Mouse (Mus musculus) hematopoietic stem cell, adult 5-6 weeks (primary cell): ENCODE data around the gene Taf8. TPM values are rescaled to one million over a fixed set of nuclear protein-coding genes. Genes with fewer than 3 reads are reported as not detected.

ENCODE experiments used
- ATAC-seq, 2 experiments: fragments of 125-278 bp in 1 of 2; replicated peaks in 1 of 2; 2 replicates each; pipeline ENCODE4 v1.8.0; 2016 to 2017; ENCODE audit warnings: inconsistent platforms in 2 of 2, mild to moderate bottlenecking in 2 of 2, moderate number of reproducible peaks in 2 of 2, low read depth in 1 of 2, moderate TSS enrichment in 1 of 2; ENCODE audit not compliant: low FRiP score in 2 of 2, poor library complexity in 2 of 2, severe bottlenecking in 2 of 2, insufficient read depth in 1 of 2, low TSS enrichment in 1 of 2
- total RNA-seq: library from RNA; stranded (forward); fragments of 172-1452, 232-1000 nt; gene quantifications from 2 replicates; pipeline ENCODE4 v1.2.3, GENCODE M21; 2017

The Taf8 gene
- total RNA-seq, 1 experiment from 2014 or later, result 55.6 TPM

- no peak for ATAC-seq
These were observed 32.5 kb downstream of the Taf8 start for GRCm38 (mm10) chr17:47469642-47470041.

GRCm38 (mm10) chr17:47468466-47468865 is 33.6 kb downstream of the Taf8 start:
- ATAC-seq, result no peak

- no peak for ATAC-seq
These were observed 34.0 kb downstream of the Taf8 start for GRCm38 (mm10) chr17:47468063-47468462.

GRCm38 (mm10) chr17:47467659-47468058 is 34.4 kb downstream of the Taf8 start:
- ATAC-seq, result no peak

GRCm38 (mm10) chr17:47466284-47466683 is 35.8 kb downstream of the Taf8 start:
- no peak for ATAC-seq

- no peak for ATAC-seq
These were observed 37.1 kb downstream of the Taf8 start for GRCm38 (mm10) chr17:47465016-47465415.

GRCm38 (mm10) chr17:47464248-47464965 is 37.7 kb downstream of the Taf8 start:
- no peak for ATAC-seq

- no peak for ATAC-seq
These were observed 39.2 kb downstream of the Taf8 start for GRCm38 (mm10) chr17:47462728-47463388.

- no peak for ATAC-seq
These were observed 39.9 kb downstream of the Taf8 start for GRCm38 (mm10) chr17:47462209-47462608.

GRCm38 (mm10) chr17:47461688-47462087 is 40.4 kb downstream of the Taf8 start:
- no peak for ATAC-seq

GRCm38 (mm10) chr17:47459341-47459919 is 42.7 kb downstream of the Taf8 start:
- no peak for ATAC-seq

GRCm38 (mm10) chr17:47458936-47459335 is 43.2 kb downstream of the Taf8 start:
- ATAC-seq, result no peak

GRCm38 (mm10) chr17:47458310-47458709 is 43.8 kb downstream of the Taf8 start:
- ATAC-seq, result no peak; a peak in 1 of 4 replicates

GRCm38 (mm10) chr17:47454675-47455074 is 47.4 kb downstream of the Taf8 start:
- ATAC-seq, result peak; percentile 80 to 85

GRCm38 (mm10) chr17:47452886-47453285 is 49.2 kb downstream of the Taf8 start:
- no peak for ATAC-seq

GRCm38 (mm10) chr17:47450880-47451565 is 51.1 kb downstream of the Taf8 start:
- ATAC-seq, result no peak

- no peak for ATAC-seq
These were observed 51.9 kb downstream of the Taf8 start for GRCm38 (mm10) chr17:47450239-47450638.

- no peak for ATAC-seq
These were observed 52.7 kb downstream of the Taf8 start for GRCm38 (mm10) chr17:47449432-47449831.
